Mouse (Mus musculus) layer of hippocampus, adult 6 months (tissue): Measurements from ENCODE around the gene Csde1. TPM values are rescaled to one million over a fixed set of nuclear protein-coding genes. Genes with fewer than 3 reads are reported as not detected.

Experiments
- long read RNA-seq, 2 experiments: library from polyadenylated mRNA; unstranded; transcript quantifications; one replicate each; pipeline ENCODE4 v2.0.0; 2019 to 2020
- polyA plus RNA-seq: library from polyadenylated mRNA; unstranded; fragments of <200 nt; fragmentation: Nextera tagmentation; gene quantifications from 2 replicates; pipeline ENCODE4 v1.2.3, GENCODE M21; 2021

Csde1 gene
- polyA plus RNA-seq: 93.8 and 114 TPM in 2 replicates
- long read RNA-seq, experiment 1, full-length matches to known transcripts: 105 of 209 reads
- long read RNA-seq, experiment 1, partial matches to known transcripts: 89 of 209 reads
- long read RNA-seq, experiment 1, other reads (novel, unspliced or antisense): 15 of 209 reads
- long read RNA-seq, experiment 2, full-length matches to known transcripts: 901 of 1,033 reads
- long read RNA-seq, experiment 2, partial matches to known transcripts: 70 of 1,033 reads
- long read RNA-seq, experiment 2, other reads (novel, unspliced or antisense): 62 of 1,033 reads

DNA sequence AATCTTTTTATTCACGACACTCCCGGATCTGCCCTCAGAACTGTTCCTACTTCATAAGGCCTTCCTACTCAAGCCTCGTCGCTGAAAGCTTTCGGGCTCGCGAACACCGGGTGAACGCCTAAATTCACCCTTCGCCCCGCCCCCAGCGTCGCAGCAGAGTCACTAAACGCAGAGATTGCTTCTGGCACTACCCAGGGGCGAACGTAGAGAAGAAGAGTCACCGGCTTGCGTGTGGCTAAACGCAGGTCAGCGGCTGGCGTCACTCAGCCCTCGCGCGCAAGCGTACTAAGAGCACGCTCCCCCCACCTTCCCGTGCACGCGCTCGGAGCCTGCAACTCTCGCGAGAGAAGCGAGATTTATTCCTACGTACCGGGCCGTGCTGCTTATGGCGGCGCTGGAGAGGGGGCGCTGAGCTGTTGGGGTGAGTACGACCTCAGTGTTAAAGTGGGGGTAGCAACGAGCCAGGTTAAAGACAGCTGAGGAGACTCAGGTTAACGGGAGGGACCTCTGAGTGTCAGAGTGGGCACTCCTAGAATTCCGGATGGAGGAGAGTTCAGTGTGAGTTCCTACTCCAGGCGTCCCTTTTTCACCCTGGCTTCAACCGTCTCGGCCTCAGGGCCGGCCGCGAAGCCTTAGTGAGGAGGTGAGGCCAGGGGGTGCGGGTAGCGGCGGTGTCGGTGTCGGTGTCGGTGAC lies at the start of gene Csde1:
TSS of gene Csde1 (plus strand) at position 178 of the 694 bp plus-strand sequence.

DNA sequence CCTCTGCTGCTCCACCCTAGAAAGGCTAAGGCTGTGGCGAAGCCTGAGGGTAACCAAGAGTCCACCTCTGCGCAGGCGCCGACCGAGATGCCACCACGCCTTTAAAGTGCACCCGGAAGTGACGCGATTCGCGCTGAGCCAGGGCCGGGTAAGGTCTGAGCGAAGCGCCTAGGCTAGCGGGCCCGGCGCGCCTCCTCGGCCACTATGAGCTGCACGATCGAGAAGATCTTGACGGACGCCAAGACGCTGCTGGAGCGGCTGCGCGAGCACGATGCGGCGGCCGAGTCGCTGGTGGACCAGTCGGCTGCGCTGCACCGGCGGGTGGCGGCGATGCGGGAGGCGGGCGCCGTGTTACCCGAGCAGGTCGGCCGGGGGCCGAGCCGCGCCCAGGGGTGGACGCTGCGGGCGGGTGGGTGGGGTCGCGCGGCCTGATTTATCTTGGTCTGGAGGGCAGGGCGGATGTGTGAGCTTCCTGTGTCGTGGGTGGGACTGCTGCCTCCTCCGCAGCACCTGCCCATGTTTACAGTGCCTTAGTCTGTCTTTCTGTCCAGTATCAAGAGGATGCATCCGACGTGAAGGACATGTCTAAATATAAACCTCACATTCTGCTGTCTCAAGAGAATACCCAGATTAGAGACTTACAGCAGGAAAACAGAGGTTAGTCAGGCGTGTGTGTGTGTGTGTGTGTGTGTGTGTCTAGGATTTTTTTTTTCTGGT lies 24.5 kb upstream of the Csde1 start, which contains the start of gene Sike1:
TSS of gene Sike1 (plus strand) at position 104 of the 717 bp plus-strand sequence.

DNA sequence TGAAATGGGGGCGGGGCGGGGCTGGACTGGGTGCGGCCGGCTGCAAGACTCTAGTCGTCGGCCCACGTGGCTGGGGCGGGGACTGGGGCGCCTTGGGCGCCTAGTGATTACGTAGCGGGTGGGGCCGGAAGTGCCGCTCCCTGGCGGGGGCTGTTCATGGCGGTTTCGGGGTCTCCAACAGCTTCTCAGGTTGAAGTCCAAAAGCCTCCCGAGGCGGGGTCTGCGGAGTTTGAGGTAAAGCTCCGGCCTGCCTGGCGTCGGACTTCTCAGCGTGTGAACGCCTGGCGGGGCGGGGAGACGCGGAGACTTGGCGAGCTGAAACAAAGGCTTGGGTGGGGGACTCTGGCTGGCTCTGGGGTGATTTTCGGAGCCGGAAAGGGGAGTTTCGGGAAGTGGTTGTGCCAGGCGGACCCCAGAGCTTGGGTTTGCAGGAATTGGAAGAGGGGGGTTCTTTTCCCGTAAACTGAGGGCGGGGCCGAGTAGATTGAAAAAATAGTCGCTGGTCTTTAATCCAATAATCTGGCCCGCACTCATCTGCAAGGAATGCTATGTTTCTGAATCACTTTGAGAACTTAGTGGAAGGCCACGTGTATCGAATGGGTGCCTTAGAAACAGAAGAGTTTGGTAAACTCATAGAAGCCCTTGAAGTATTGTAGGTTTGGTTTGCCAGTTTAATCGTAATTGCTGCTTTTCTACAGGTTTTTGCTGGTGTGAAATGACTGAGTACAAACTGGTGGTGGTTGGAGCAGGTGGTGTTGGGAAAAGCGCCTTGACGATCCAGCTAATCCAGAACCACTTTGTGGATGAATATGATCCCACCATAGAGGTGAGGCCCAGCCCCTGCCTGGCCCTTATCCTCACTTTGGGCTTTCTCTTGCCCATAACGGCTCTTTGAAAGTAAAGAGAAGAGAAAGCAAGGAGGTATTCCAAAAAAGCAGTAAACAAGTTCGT lies 38.3 kb downstream of the Csde1 start, which contains the start of gene Nras:
TSS of gene Nras (plus strand) at position 79 of the 951 bp plus-strand sequence.

DNA sequence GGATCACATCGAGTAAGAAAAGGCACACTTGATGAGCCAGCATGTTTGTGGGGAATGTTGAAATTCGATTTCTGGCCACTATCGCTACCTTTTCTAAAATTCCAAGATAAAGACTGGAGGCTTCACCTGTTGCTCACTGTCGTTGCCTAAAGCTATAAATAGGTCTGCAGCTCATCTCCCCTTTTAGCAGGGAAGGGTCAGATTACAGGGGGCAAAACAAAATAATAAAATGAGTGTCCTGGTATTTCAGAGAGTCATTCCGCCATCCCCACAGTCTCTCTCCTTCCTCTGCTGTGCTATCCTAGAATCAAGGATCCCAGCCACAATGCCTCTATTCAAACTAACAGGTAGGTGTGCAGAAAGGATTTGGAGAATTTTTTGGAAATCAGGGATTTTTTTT lies 53.5 kb downstream of the Csde1 start, which contains the start of gene Ampd1:
TSS of gene Ampd1 (plus strand) at position 244 of the 400 bp plus-strand sequence.

DNA sequence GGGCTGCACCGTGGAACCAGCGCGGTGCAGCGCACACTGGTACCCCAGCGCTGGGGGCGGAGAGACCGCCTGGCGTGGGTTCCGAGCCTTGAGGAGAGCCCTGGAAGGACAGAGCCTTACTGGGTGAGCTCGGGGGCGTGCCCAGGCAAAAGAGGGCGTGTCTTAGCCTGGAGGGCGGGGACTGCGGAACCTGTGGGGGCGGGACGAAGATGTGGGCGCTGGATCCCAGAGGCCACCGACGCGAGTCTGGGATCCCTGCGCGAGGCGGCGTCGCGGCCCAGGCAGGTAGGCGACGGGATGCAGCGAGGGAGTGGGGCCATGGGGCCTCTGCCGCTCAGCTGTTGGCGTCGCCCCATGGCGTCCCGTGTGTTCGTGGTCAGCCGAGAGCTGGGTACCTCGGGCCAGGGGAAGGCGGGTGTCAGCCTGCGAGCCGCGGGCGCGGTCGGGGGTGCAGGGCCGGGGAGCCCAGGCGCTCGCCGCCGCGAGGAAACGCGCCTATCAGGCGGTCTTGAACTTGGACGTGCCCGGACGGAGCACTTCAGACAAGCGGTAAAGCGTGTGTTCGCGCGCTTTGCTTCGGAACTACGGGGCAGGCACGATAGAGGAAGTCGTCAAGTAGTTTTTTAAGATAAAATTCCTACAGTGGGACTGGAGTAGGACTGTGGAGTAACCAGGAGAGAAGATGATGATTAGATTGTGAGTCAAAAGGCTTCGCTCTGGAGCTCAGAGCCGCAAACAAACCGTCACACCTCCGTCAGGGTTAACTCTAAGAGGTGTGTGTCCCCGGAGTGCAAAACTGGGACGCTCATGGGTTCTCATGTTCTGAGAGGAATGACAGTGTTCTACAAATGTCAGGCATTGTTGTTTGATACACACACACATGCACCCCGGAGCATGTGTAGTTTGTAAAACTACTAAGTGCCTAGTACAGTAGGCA lies 82.5 kb downstream of the Csde1 start, which contains the start of gene Dennd2c:
TSS of gene Dennd2c (plus strand) at position 151 of the 937 bp plus-strand sequence.

Other genes with a start within 250 kb of the Csde1 start
- 0.10 and 0.13 TPM in 2 replicates for gene Tshb, start 237.7 kb upstream of the Csde1 start, polyA plus RNA-seq
- not detected in 2 replicates for gene Sycp1, start 84.3 kb upstream of the Csde1 start, polyA plus RNA-seq
- not detected in 2 replicates for gene Nr1h5, start 56.3 kb upstream of the Csde1 start, polyA plus RNA-seq
- 26.8 and 32.4 TPM in 2 replicates for gene Sike1, start 24.7 kb upstream of the Csde1 start, polyA plus RNA-seq
- gene Nras, start 37.9 kb downstream of the Csde1 start, polyA plus RNA-seq: 29.0 and 57.1 TPM in 2 replicates
- gene Ampd1, start 53.6 kb downstream of the Csde1 start, polyA plus RNA-seq: not detected in 2 replicates
- 0.23 and 0.25 TPM in 2 replicates for gene Dennd2c, start 82.2 kb downstream of the Csde1 start, polyA plus RNA-seq
- 158 and 166 TPM in 2 replicates for gene Bcas2, start 151.2 kb downstream of the Csde1 start, polyA plus RNA-seq